Mouse (Mus musculus): ENCODE measurements around the gene Hist1h4c. TPM values are rescaled to one million over a fixed set of nuclear protein-coding genes. Genes with fewer than 3 reads are reported as not detected.
"Not testable (repeated sequence)": the region's sequence is repeated elsewhere in the genome, so short reads cannot be mapped to it uniquely, and the experiment has no call there.

The Hist1h4c gene
- total RNA-seq, 2 experiments from 2014 or later: 42.5 to 46.8 TPM

GRCm38 (mm10) chr13:23729192-23729525 lies 30.9 kb upstream of the Hist1h4c start:
- peak; percentile 54 to 76 for DNase-seq

- no peak for DNase-seq
Measured at GRCm38 (mm10) chr13:23728472-23729191, 30.4 kb upstream of the Hist1h4c start.

DNA sequence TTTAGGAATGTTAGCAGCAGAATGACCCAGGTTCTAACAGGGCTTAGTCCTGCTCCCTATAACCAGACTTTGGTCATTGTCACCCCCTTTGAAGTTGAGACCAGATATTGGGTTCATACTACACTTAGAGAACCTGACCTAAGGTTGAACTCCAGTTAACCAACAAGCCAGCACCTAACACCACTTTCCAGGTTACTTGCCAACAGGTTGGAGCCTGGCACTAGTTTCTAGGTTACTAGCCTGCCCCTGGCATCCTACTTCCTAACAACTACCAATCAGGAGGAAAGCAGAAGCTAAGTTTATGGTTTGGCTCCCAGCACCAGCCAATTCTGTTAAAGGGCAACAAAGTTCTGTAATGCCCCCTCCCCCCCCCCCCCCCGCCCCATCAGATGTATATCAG lies 27.0 kb upstream of the Hist1h4c start:
- DNase-seq: no peak

GRCm38 (mm10) chr13:23724239-23724638 lies 26.0 kb upstream of the Hist1h4c start:
- DNase-seq: no peak

DNA sequence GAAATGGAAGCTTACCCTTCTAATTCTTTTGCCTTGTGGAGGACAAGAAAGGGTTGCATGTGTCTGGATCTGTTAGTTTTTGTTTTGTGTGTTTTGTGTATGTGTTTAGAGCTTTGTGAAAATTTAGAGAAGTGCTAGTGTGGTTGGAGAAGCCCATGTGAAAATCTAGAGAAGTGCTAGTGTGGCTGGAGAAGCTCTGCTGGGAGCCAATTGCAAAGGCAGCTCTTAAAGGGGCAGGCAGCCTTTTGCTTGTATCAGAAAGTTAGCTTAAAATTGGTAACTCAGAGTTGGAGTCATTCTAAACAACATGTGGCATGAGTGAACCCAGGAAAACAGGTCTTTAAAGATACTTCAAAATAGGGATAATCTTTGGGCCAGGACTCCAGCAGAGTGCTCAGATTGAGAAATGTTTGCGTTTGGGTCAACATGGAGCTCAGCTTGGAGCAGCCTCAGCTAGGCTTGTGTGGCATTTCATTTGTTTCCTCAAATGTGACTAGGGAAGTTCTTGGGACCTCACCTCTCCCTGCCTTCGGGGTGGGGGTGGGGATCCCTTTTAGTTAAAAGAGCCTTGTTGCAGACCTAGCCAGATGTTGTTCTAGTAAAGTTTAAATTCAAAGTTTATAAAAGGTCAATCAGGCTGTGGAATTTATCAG lies 19.5 kb upstream of the Hist1h4c start:
- DNase-seq: not testable (repeated sequence)

DNA sequence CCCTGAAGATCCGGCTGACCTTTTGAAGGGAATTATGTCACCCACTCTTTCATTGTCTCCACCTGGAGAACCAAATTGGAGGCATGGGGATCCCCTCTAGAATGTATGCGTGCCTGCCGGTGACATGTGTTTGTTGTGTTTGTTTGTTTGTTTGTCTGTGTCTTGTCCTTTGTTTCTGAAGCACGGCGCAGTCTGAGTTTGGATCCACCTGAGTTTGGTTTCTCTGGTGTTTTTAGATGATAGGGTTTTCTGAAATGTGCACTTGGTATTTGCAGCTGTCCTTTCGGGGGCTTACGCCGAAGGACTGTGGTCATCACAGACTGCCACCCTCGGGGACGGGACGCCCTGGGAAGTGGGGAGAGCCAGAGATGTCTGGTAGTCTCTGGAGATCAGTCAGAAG lies 18.9 kb upstream of the Hist1h4c start:
- DNase-seq: no peak

GRCm38 (mm10) chr13:23716261-23717042 lies 18.2 kb upstream of the Hist1h4c start:
- DNase-seq: peak; percentile 30 to 61

GRCm38 (mm10) chr13:23710374-23711089 lies 12.3 kb upstream of the Hist1h4c start, which contains the start of gene Hfe:
TSS of gene Hfe (minus strand) at chr13:23710854.
- peak; percentile 73 to 78 for DNase-seq

- peak; percentile 32 to 51 for DNase-seq
Measured at GRCm38 (mm10) chr13:23709714-23710373, 11.6 kb upstream of the Hist1h4c start.

DNA sequence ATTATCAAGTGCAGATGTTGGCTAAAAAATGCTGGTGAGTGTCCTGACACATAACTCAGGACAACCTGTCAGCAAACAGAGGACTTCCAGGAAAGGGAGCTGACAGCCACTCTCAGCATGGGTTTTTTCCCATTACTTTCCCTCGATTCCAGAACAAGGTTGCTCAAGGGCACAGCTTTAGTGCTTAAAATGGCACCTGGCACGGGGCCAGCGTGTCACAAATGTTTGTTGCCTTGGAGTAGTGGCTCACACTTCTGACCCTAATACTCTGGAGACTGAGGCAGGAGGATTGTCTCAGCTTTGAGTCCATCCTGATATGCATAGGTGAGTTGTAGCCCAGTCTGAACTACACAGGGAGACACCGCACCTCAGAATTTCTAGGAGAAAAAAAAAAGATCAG lies 10.4 kb upstream of the Hist1h4c start:
- DNase-seq: peak in 1 of 2 experiments; percentile 19

- no peak for DNase-seq
Measured at GRCm38 (mm10) chr13:23708041-23708440, 9.8 kb upstream of the Hist1h4c start.

DNA sequence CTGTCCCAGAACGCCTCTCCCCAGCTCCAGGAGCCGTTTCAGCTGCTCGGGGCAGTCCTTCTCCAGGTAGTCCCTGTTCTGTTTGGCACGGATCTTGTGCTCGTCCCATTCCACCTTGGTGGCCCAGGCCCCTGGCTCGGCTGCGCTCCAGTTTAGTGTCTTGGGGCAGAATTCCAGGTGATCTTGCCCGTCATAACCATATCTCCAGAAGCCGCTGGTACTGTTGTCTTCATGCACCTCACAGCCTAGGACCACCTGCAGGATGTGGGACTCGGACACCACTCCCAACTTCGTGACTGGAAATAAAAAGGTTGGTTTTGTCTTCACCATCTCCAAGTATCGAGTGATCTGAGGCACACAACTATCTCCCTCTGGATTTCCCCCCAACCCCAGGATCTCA lies 8.5 kb upstream of the Hist1h4c start:
- peak in 1 of 2 experiments; percentile 2 for DNase-seq

DNA sequence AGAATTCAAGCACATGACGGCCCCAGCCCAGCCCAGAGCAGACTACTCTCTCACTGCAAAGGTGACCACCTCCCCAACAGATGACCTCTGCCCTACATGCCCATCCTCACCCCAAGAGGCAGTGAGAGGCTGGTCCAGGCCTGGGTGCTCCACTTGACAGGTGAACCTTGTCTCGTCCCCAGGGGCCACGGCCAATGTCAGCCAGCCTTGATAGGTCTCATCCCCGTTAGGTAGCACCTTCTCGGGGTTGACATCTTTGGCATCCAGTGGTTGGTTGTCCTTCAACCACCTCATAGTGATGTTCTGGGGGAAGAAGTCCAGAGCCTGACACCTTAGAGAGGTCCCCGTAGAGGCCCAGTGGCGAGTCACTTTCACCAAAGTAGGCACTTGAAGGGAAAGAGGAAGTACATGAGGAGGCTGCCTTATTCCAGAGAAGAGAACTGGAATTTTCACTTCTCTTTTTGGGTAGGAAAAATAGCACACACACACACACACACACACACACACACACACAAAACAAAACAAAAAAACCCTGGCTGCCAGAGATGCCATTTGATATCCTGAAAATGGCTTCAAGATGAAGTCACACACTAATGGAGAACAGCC lies 7.6 kb upstream of the Hist1h4c start:
- DNase-seq: peak in 1 of 2 experiments; percentile 39

DNA sequence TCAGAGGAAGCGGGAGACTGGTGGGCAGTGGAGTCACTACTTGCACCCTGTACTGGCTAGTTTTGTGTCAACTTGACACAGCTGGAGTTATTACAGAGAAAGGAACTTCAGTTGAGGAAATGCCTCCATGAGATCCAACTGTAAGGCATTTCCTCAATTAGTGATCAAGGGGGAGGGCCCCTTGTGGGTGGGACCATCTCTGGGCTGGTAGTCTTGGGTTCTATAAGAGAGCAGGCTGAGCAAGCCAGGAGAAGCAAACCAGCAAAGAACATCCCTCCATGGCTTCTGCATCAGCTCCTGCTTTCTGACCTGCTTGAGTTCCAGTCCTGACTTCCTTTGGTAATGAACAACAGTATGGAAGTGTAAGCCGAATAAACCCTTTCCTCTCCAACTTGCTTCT lies 4.5 kb upstream of the Hist1h4c start:
- not testable (repeated sequence) for DNase-seq

- no peak for DNase-seq
Measured at GRCm38 (mm10) chr13:23702220-23702619, 4.0 kb upstream of the Hist1h4c start.

GRCm38 (mm10) chr13:23700786-23701520 lies 2.7 kb upstream of the Hist1h4c start:
- DNase-seq: peak; percentile 84 to 85

- no peak for DNase-seq
Measured at GRCm38 (mm10) chr13:23699767-23700166, 1.5 kb upstream of the Hist1h4c start.

DNA sequence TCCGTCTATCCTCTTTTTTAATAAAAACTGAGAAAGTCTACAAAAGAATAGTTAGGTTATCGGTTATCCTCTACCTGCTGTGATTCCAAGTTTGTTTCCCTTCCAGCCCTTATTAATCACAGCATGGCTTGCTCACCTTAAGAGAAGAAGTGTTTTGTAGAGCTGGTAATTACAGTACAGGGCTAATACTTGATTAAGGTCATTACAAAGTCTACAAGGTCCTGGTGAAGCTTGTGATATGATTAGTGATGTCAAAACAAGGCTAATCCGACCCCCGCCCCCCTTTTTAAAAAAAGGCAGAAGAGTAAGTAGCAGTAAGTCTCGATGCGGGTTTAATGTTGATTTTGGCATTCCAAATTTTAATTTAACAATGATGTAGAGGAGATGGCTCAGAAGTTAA lies 742 bp upstream of the Hist1h4c start:
- no peak for DNase-seq

DNA sequence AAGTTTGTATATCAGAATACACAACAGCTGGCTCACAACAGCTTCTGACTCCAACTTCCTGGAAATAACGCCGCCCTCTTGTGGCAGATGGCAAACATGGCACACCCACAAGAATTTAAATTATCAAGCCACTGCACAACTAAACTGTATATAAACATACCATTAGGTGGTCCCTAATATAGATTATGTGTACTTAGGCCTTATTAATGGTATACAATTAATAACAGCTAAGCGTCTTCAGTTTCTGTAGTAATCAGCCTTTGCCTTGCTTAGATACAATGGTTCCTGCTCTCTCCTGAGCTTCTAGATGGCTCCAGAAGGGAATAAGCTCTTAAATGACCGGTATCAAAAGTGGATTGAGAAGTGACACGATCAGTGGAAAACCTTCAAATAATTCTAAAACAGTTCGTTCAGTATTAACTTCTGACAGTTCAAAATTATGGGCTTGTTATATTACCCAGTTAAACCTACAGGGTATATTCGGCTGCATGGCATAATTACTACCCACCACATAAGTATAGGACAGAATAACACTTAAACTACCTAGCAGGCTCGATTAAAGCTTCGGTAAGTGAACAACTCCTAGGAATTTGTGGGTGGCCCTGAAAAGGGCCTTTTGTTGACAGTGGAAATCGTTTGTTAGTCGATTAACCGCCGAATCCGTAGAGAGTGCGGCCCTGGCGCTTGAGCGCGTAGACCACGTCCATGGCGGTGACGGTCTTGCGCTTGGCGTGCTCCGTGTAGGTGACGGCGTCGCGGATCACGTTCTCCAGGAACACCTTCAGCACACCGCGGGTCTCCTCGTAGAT lies 559 bp downstream of the Hist1h4c start:
- DNase-seq: peak; percentile 52 to 73

- no peak for DNase-seq
Measured at GRCm38 (mm10) chr13:23696061-23696474, 2.2 kb downstream of the Hist1h4c start.

All from heart, adult 18-20 months (tissue).